Mouse (Mus musculus): ENCODE results near the gene Prf1. TPM values are rescaled to one million over a fixed set of nuclear protein-coding genes. Genes with fewer than 3 reads are reported as not detected.

Gene Prf1
- 1.3 and 7.2 TPM in 2 replicates for polyA plus RNA-seq (2012; rRNA removed; ENCODE audit: low replicate concordance)

DNA sequence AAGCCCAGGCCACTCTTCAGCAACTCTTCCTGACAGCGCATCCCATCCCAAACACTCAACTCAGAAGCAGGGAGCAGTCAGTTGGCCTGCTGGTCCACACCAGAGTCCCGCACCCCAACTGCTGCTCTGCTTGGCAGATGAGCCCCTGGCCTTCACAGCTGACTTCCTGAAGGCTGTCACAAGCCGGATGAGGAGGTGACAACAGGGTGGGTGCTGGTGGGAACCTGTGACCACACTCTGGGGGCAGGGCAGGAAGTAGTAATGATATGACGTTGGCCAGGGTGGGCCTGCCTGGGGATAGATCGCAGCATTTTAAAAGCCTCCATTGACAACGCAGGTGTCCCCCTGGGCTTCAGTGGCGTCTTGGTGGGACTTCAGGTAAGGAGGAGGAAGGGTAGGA, at the start of gene Prf1:
Gene Prf1 (plus strand): TSS at position 357 of the 400 bp plus-strand sequence.

GRCm38 (mm10) chr10:61273081-61273843, 24.4 kb upstream of the Prf1 start, which contains the start of gene Adamts14:
Gene Adamts14, minus strand, starts transcription at chr10:61273438.

Other genes with a start within 250 kb of the Prf1 start
- gene Pcbd1, start 208.5 kb upstream of the Prf1 start, polyA plus RNA-seq (2012; rRNA removed; ENCODE audit: low replicate concordance): 6.1 and 30.5 TPM in 2 replicates
- 59.4 and 69.0 TPM in 2 replicates for gene Sgpl1, start 150.1 kb upstream of the Prf1 start, polyA plus RNA-seq (2012; rRNA removed; ENCODE audit: low replicate concordance)
- gene Tbata, start 125.9 kb upstream of the Prf1 start, polyA plus RNA-seq (2012; rRNA removed; ENCODE audit: low replicate concordance): 0.39 and 1.2 TPM in 2 replicates
- gene Adamts14, start 24.4 kb upstream of the Prf1 start, polyA plus RNA-seq (2012; rRNA removed; ENCODE audit: low replicate concordance): 3.8 and 8.9 TPM in 2 replicates
- gene Pald1, start 85.7 kb downstream of the Prf1 start, polyA plus RNA-seq (2012; rRNA removed; ENCODE audit: low replicate concordance): 25.7 and 33.8 TPM in 2 replicates
- 0.10 TPM in 1 of 2 replicates, not detected in the other for gene Nodal, start 120.1 kb downstream of the Prf1 start, polyA plus RNA-seq (2012; rRNA removed; ENCODE audit: low replicate concordance)
- 90.3 and 105 TPM in 2 replicates for gene Eif4ebp2, start 154.8 kb downstream of the Prf1 start, polyA plus RNA-seq (2012; rRNA removed; ENCODE audit: low replicate concordance)
- 9.5 and 10.3 TPM in 2 replicates for gene Lrrc20, start 178.0 kb downstream of the Prf1 start, polyA plus RNA-seq (2012; rRNA removed; ENCODE audit: low replicate concordance)

Measured in subcutaneous adipose tissue, adult 2 months (tissue).